Mouse (Mus musculus): ENCODE results near the gene Pym1. TPM values are rescaled to one million over a fixed set of nuclear protein-coding genes. Genes with fewer than 3 reads are reported as not detected.

Gene Pym1
- polyA plus RNA-seq, 1 experiment from 2014 or later = 22.3 TPM

DNA sequence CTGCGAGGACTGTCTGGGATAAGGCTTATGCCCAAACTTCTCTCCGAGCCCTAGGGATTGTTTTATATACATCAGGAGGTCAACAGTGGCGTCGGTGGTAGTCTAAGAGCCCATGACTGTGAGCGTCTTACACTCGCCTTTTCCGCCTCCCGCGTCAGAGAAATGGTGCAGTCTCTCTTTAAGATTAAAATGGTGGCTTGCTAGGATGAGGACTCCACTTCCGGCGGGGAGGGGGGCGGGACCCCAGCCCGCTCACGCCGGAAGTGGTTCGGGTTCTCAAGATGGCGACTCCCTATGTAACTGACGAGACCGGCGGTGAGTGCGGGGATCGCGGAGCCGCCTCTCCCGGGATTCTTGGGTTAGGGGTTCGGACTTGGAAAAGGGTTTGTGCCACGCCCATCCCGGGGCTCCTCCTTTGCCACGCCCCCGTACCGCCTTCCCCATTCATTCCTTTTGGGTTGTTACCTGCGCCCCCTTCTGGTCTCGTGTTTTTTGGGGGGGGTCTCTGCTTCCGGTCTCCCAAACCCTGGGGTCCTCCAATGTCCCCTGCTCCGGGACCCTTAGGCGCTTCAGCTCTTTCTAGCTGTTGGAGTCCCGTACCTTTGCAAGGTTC is 669 bp downstream of the Pym1 start:
- no peaks in the 10 kb centered on the region for H3K27me3 ChIP-seq (replicated peaks; ENCODE audit: control insufficient read depth, insufficient read depth, low read length)
- TF ChIP-seq CTCF (IDR thresholded peaks at IDR 0.05; ENCODE audit: low read depth) = peak; percentile 62
- peak; percentile 79 for ATAC-seq
- H3K4me2 ChIP-seq (replicated peaks; ENCODE audit: low read depth) = peak overlapping the region; percentile 90
- H3K9ac ChIP-seq (ENCODE audit: low read depth, low read length) = peak overlapping the region; percentile 83
- peak overlapping the region; percentile 95 for H3K27ac ChIP-seq (ENCODE audit: low read depth, low read length)
- no peaks in the 10 kb centered on the region for H3K9me3 ChIP-seq (ENCODE audit: control insufficient read depth)
- H3K4me1 ChIP-seq (replicated peaks; ENCODE audit: control insufficient read depth, insufficient read depth, low read length) = 0 out of 2 replicates have a peak, but pooled peaks cover 6% of the 10 kb centered on the region
- WGBS = under 1% methylated on average over 37 of the region's 37 CpGs
- H3K4me3 ChIP-seq (ENCODE audit: low read depth, low read length) = peak overlapping the region; percentile 82
- peaks cover 2% of the 10 kb centered on the region; the same call in 1 of the 2 replicates for H3K36me3 ChIP-seq (ENCODE audit: control insufficient read depth, insufficient read depth)

DNA sequence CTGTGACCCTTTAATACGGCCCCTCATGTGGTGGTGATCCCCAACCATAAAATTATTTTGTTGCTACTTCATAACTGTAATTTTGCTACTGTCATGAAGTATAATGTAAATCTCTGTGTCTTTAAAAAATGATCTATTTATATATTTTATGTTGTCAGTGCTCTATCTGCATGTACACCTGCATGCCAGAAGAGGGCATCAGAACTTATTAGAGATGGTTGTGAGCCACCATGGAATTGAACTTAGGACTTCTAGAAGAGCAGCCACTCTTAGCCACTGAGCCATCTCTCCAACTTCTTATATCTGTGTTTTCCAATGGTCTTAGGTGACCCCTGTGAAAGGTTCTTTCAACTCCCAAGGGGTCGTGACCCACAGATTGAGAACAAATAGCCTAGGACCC is 25.2 kb downstream of the Pym1 start:
- ATAC-seq = no peak
- Histone ChIP-seq H3K27ac (ENCODE audit: low read depth, low read length) (no peak overlapping the region), H3K9ac (ENCODE audit: low read depth, low read length) (no peak overlapping the region), H3K27me3 (replicated peaks; ENCODE audit: control insufficient read depth, insufficient read depth, low read length) (no peaks in the 10 kb centered on the region), H3K9me3 (ENCODE audit: control insufficient read depth) (no peaks in the 10 kb centered on the region), H3K4me1 (replicated peaks; ENCODE audit: control insufficient read depth, insufficient read depth, low read length) (no peaks in the 10 kb centered on the region), H3K4me3 (ENCODE audit: low read depth, low read length) (no peak overlapping the region), H3K36me3 (ENCODE audit: control insufficient read depth, insufficient read depth) (peaks cover 3% of the 10 kb centered on the region; the same call in 1 of the 2 replicates), H3K4me2 (replicated peaks; ENCODE audit: low read depth) (no peak overlapping the region)
- 78% methylated on average over 2 of the region's 2 CpGs for WGBS
- TF ChIP-seq CTCF (IDR thresholded peaks at IDR 0.05; ENCODE audit: low read depth) = peak; percentile 56

DNA sequence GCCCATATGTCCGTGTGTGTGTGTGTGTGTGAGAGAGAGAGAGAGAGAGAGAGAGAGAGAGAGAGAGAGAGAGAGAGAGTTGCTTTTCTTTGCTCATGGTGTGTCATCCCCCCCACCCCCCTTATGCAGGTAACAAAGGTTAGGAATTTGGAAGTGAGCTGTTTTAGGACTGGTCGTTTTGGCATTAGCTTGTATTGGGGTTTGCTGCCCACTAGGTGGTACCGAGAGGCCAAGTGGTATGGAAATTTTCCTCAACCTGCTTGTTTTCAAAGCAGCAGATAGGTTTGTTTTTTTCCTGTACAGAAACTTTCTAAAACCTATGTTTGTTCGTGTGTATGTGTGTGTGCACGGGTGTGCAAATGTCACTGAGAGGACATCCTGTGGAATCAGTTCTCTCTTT is 26.0 kb downstream of the Pym1 start:
- H3K4me3 ChIP-seq (ENCODE audit: low read depth, low read length) = no peak overlapping the region
- H3K27ac ChIP-seq (ENCODE audit: low read depth, low read length) = no peak overlapping the region
- WGBS = 28% methylated on average over 5 of the region's 5 CpGs
- ATAC-seq = no peak
- H3K27me3 ChIP-seq (replicated peaks; ENCODE audit: control insufficient read depth, insufficient read depth, low read length) = no peaks in the 10 kb centered on the region
- peak; percentile 58 for TF ChIP-seq CTCF (IDR thresholded peaks at IDR 0.05; ENCODE audit: low read depth)
- H3K36me3 ChIP-seq (ENCODE audit: control insufficient read depth, insufficient read depth) = no peaks in the 10 kb centered on the region
- H3K4me2 ChIP-seq (replicated peaks; ENCODE audit: low read depth) = no peak overlapping the region
- no peaks in the 10 kb centered on the region for H3K9me3 ChIP-seq (ENCODE audit: control insufficient read depth)
- no peak overlapping the region for H3K9ac ChIP-seq (ENCODE audit: low read depth, low read length)
- no peaks in the 10 kb centered on the region for H3K4me1 ChIP-seq (replicated peaks; ENCODE audit: control insufficient read depth, insufficient read depth, low read length)

DNA sequence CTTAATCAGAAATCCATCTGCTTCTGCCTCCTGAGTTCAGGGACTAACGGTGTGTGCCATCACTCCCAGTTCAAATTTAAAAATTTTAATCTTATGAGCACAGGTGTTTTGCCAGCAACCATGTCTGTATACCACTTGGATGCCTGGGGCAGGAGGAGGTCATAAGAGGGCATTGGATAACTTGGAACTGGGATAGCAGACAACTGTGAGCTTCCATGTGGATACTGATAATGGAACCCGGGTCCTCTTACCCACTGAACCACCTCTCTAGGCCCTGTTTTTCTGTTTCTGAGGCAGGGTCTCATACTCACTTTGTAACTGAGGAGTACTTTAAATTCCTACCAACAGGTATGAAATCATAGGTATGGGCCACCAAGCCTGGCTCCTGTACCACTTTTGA is 30.8 kb downstream of the Pym1 start:
- ATAC-seq = no peak
- no peaks in the 10 kb centered on the region for H3K27me3 ChIP-seq (replicated peaks; ENCODE audit: control insufficient read depth, insufficient read depth, low read length)
- H3K9ac ChIP-seq (ENCODE audit: low read depth, low read length) = no peak overlapping the region
- no peaks in the 10 kb centered on the region for H3K4me1 ChIP-seq (replicated peaks; ENCODE audit: control insufficient read depth, insufficient read depth, low read length)
- H3K4me2 ChIP-seq (replicated peaks; ENCODE audit: low read depth) = no peak overlapping the region
- TF ChIP-seq CTCF (IDR thresholded peaks at IDR 0.05; ENCODE audit: low read depth) = no peak
- 93% methylated on average over 2 of the region's 2 CpGs for WGBS
- H3K9me3 ChIP-seq (ENCODE audit: control insufficient read depth) = no peaks in the 10 kb centered on the region
- no peaks in the 10 kb centered on the region for H3K36me3 ChIP-seq (ENCODE audit: control insufficient read depth, insufficient read depth)
- H3K27ac ChIP-seq (ENCODE audit: low read depth, low read length) = peak overlapping the region; percentile 72; the same call in 1 of the 2 replicates
- H3K4me3 ChIP-seq (ENCODE audit: low read depth, low read length) = no peak overlapping the region

DNA sequence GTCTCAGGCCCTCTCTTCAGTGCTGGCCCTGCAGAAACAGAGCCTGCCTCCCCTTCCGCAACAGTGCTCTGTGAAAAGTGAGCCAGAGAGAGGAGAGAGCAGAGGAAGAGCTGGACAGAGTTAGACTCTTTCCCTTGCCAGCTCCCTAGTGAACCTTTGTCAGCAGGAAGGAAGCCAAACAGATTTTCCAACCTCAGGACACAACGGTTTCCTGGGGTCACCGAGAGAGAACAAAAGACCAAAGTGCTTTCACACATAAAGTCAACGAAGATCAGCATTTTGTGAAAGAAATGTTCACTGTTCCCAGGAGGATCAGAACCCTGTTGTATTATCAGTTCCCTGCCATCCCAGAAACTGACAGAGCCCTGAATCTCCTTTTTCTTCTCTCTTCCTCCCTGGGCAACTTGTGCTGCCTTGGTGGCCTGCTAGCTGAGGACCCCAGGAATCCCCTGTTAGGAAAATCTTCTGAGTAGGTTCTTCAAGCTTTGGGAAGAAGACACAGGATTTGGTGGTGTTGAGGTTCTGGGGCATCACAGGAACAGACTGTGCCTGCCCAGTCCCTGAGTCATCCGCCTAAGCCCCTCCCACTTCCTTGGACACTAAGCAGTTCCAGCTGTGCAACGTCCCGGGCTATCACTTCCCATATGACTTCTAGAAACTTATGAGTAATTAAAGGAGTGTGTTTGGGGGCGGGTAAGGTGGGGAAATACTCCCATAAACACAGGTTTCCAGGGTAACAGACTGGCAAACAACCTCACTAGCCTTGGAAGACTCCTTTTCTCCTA is 31.5 kb downstream of the Pym1 start:
- no peak overlapping the region for H3K4me3 ChIP-seq (ENCODE audit: low read depth, low read length)
- peak; percentile 87 for ATAC-seq

DNA sequence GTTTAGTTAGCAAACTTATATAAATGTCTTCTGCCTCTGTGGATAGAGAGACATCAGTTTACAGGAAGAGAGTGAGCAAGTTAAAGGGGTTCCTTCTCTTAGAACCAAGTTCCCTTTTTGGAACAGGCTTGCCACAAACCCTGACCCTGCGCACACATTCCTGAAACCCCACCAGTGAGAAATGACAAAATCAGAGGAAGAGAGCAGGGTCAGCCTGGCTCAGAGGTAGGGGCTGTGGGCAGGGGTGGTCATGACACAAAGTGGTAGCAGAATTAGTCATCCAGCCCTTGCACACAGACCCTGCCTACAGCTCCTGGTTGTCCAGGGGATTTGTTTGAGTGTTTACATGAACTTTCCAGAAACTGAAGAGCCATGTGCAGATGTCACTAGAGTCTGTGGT is 32.5 kb downstream of the Pym1 start:
- Histone ChIP-seq H3K36me3 (ENCODE audit: control insufficient read depth, insufficient read depth) (no peaks in the 10 kb centered on the region), H3K27me3 (replicated peaks; ENCODE audit: control insufficient read depth, insufficient read depth, low read length) (no peaks in the 10 kb centered on the region), H3K27ac (ENCODE audit: low read depth, low read length) (no peak overlapping the region), H3K4me3 (ENCODE audit: low read depth, low read length) (no peak overlapping the region), H3K9ac (ENCODE audit: low read depth, low read length) (no peak overlapping the region), H3K4me1 (replicated peaks; ENCODE audit: control insufficient read depth, insufficient read depth, low read length) (no peaks in the 10 kb centered on the region), H3K9me3 (ENCODE audit: control insufficient read depth) (no peaks in the 10 kb centered on the region), H3K4me2 (replicated peaks; ENCODE audit: low read depth) (no peak overlapping the region)
- ATAC-seq = no peak
- 92% methylated on average over 1 of the region's 1 CpGs for WGBS
- TF ChIP-seq CTCF (IDR thresholded peaks at IDR 0.05; ENCODE audit: low read depth) = no peak

More for the DNA sequence above, 31.5 kb downstream of the Pym1 start:
- Histone ChIP-seq H3K9ac (ENCODE audit: low read depth, low read length) (no peak overlapping the region), H3K27ac (ENCODE audit: low read depth, low read length) (peak overlapping the region; percentile 72; the same call in 1 of the 2 replicates), H3K4me2 (replicated peaks; ENCODE audit: low read depth) (0 out of 2 replicates have a peak overlapping the region, but pooled peaks have one; percentile 11), H3K9me3 (ENCODE audit: control insufficient read depth) (no peaks in the 10 kb centered on the region), H3K4me1 (replicated peaks; ENCODE audit: control insufficient read depth, insufficient read depth, low read length) (no peaks in the 10 kb centered on the region), H3K27me3 (replicated peaks; ENCODE audit: control insufficient read depth, insufficient read depth, low read length) (no peaks in the 10 kb centered on the region), H3K36me3 (ENCODE audit: control insufficient read depth, insufficient read depth) (no peaks in the 10 kb centered on the region)
- no peak for TF ChIP-seq CTCF (IDR thresholded peaks at IDR 0.05; ENCODE audit: low read depth)
- 24% methylated on average over 8 of the region's 8 CpGs for WGBS

Measured in intestine, postnatal 0 days (tissue).